Mouse (Mus musculus) cerebellum, postnatal 4 days (tissue): ENCODE data around the gene Rtp2.

ENCODE experiments used
- DNase-seq, 2 experiments: peaks; one replicate each; pipeline ENCODE4 v3.0.0; 2022; ENCODE audit warnings: low spot score in 2 of 2, mixed read lengths in 1 of 2

Gene Rtp2

GRCm38 (mm10) chr16:23932294-23932693 lies at the start of gene Rtp2:
Rtp2 (minus strand) TSS chr16:23932394.
- DNase-seq = no peak

GRCm38 (mm10) chr16:23980991-23981720 lies 49.0 kb upstream of the Rtp2 start:
- no peak for DNase-seq

- no peak for DNase-seq
These were observed 48.1 kb upstream of the Rtp2 start for GRCm38 (mm10) chr16:23980201-23980870.

- no peak for DNase-seq
These were observed 47.3 kb upstream of the Rtp2 start for GRCm38 (mm10) chr16:23979446-23979845.

- DNase-seq = no peak
These were observed 46.3 kb upstream of the Rtp2 start for GRCm38 (mm10) chr16:23978495-23978894.

GRCm38 (mm10) chr16:23977732-23978131 lies 45.5 kb upstream of the Rtp2 start:
- DNase-seq = no peak

- no peak for DNase-seq
These were observed 44.0 kb upstream of the Rtp2 start for GRCm38 (mm10) chr16:23976196-23976595.

GRCm38 (mm10) chr16:23973635-23974367 lies 41.6 kb upstream of the Rtp2 start:
- no peak for DNase-seq

GRCm38 (mm10) chr16:23972901-23973300 lies 40.7 kb upstream of the Rtp2 start:
- DNase-seq = no peak

GRCm38 (mm10) chr16:23972126-23972740 lies 40.0 kb upstream of the Rtp2 start:
- DNase-seq = no peak

GRCm38 (mm10) chr16:23969919-23970318 lies 37.7 kb upstream of the Rtp2 start:
- no peak for DNase-seq

GRCm38 (mm10) chr16:23968888-23969287 lies 36.7 kb upstream of the Rtp2 start:
- no peak for DNase-seq

- DNase-seq = no peak
These were observed 35.1 kb upstream of the Rtp2 start for GRCm38 (mm10) chr16:23967301-23967700.

- no peak for DNase-seq
These were observed 33.9 kb upstream of the Rtp2 start for GRCm38 (mm10) chr16:23966066-23966465.

GRCm38 (mm10) chr16:23964706-23965367 lies 32.6 kb upstream of the Rtp2 start:
- no peak for DNase-seq

- no peak for DNase-seq
These were observed 31.9 kb upstream of the Rtp2 start for GRCm38 (mm10) chr16:23963896-23964668.

GRCm38 (mm10) chr16:23962401-23962800 lies 30.2 kb upstream of the Rtp2 start:
- DNase-seq = peak in 1 of 2 experiments; percentile 0

GRCm38 (mm10) chr16:23958938-23959337 lies 26.7 kb upstream of the Rtp2 start:
- DNase-seq = no peak

- no peak for DNase-seq
These were observed 21.7 kb upstream of the Rtp2 start for GRCm38 (mm10) chr16:23953959-23954260.

- peak; percentile 40 to 74 for DNase-seq
These were observed 21.2 kb upstream of the Rtp2 start for GRCm38 (mm10) chr16:23953189-23953958.
